Mouse (Mus musculus) lung, postnatal 0 days (tissue): ENCODE results near the gene Tmem104. TPM values are rescaled to one million over a fixed set of nuclear protein-coding genes. Genes with fewer than 3 reads are reported as not detected.

Experiments
- ATAC-seq: fragments of 200-750 bp; cut with Nextera tagmentation; 2 replicates; pipeline ENCODE4 v1.8.0; 2017; ENCODE audit warnings: moderate library complexity
- DNase-seq: peaks from one replicate; pipeline ENCODE4 v3.0.0-alpha.2; 2016; ENCODE audit warnings: low spot score
- H3K27ac ChIP-seq: fragments of 300-500 bp; sonication (generic); 2 replicates; pipeline ENCODE4 v1.5.1; 2014; ENCODE audit warnings: antibody characterized with exemption, mild to moderate bottlenecking, low read length, mixed read lengths
- H3K27me3 ChIP-seq: fragments of 300-500 bp; sonication (generic); replicated peaks from 2 replicates; pipeline ENCODE4 v1.6.1; 2014; ENCODE audit warnings: low read length, mixed read lengths; ENCODE audit not compliant: insufficient read depth
- H3K36me3 ChIP-seq: fragments of 300-500 bp; sonication (generic); 2 replicates; pipeline ENCODE4 v1.6.1; 2014; ENCODE audit warnings: low read length, mixed read lengths; ENCODE audit not compliant: insufficient read depth
- H3K4me1 ChIP-seq: fragments of 300-500 bp; sonication (generic); 2 replicates; pipeline ENCODE4 v1.6.1; 2014; ENCODE audit warnings: antibody characterized with exemption, low read depth, low read length, mixed read lengths; ENCODE audit not compliant: insufficient read depth
- H3K4me2 ChIP-seq: fragments of 300-500 bp; sonication (generic); replicated peaks from 2 replicates; pipeline ENCODE4 v1.6.1; 2014; ENCODE audit warnings: low read depth, mild to moderate bottlenecking, low read length, moderate library complexity, mixed read lengths
- H3K4me3 ChIP-seq: fragments of 300-500 bp; sonication (generic); 2 replicates; pipeline ENCODE4 v1.5.1; 2014; ENCODE audit warnings: low read depth, low read length
- H3K9ac ChIP-seq: fragments of 300-500 bp; sonication (generic); replicated peaks from 2 replicates; pipeline ENCODE4 v1.6.1; 2014; ENCODE audit warnings: low read depth, mild to moderate bottlenecking
- H3K9me3 ChIP-seq: fragments of 300-500 bp; sonication (generic); 2 replicates; pipeline ENCODE4 v1.6.1; 2016; ENCODE audit warnings: low read length, mixed read lengths
- CTCF ChIP-seq: IDR thresholded peaks from 2 replicates; pipeline ENCODE4 v1.5.1; 2016; ENCODE audit warnings: antibody characterized with exemption, mild to moderate bottlenecking
- EP300 ChIP-seq: IDR thresholded peaks from 2 replicates; pipeline ENCODE4 v1.6.1; 2016; ENCODE audit warnings: antibody characterized with exemption, mild to moderate bottlenecking, control low read depth
- WGBS: fragments of 180-500 bp; shearing (Covaris S2); extraction: QIAGEN DNeasy Blood & Tissue Kit; methylation state at CpG from one replicate; pipeline ENCODE4 v1.1.7; 2014; 5-methylcytosine and 5-hydroxymethylcytosine counted together
- polyA plus RNA-seq: library from polyadenylated mRNA; unstranded; fragments of >200 nt; fragmentation: Nextera tagmentation; extraction: Ambion mirVana; gene quantifications from 2 replicates; pipeline ENCODE4 v1.2.1, GENCODE M21; 2015

Tmem104 gene
- polyA plus RNA-seq, 1 experiment from 2014 or later, result 9.6 TPM

- WGBS, result 69% methylated on average over 8 of the region's 8 CpGs
- H3K4me1 ChIP-seq, result no peaks in the 10 kb centered on the region
- peaks cover 9% of the 10 kb centered on the region; the same call in 1 of the 2 replicates for H3K36me3 ChIP-seq
- DNase-seq (no peak), ATAC-seq (no peak)
- H3K27ac ChIP-seq, result no peak overlapping the region
- TF ChIP-seq CTCF (no peak), EP300 (no peak)
- no peak overlapping the region for H3K9ac ChIP-seq
- peaks cover 36% of the 10 kb centered on the region for H3K27me3 ChIP-seq
- no peak overlapping the region for H3K4me3 ChIP-seq
- H3K4me2 ChIP-seq, result no peak overlapping the region
- H3K9me3 ChIP-seq, result no peaks in the 10 kb centered on the region
Observed at GRCm38 (mm10) chr11:115246386-115246785, 59.1 kb downstream of the Tmem104 start.

GRCm38 (mm10) chr11:115247240-115247639 is 60.0 kb downstream of the Tmem104 start:
- ATAC-seq (no peak), DNase-seq (no peak)
- H3K27ac ChIP-seq, result no peak overlapping the region
- TF ChIP-seq CTCF (no peak), EP300 (no peak)
- H3K9me3 ChIP-seq, result no peaks in the 10 kb centered on the region
- 30% methylated on average over 3 of the region's 3 CpGs for WGBS
- peaks cover 38% of the 10 kb centered on the region for H3K27me3 ChIP-seq
- H3K4me2 ChIP-seq, result no peak overlapping the region
- no peak overlapping the region for H3K9ac ChIP-seq
- H3K4me1 ChIP-seq, result no peaks in the 10 kb centered on the region
- H3K4me3 ChIP-seq, result no peak overlapping the region
- H3K36me3 ChIP-seq, result peaks cover 9% of the 10 kb centered on the region; the same call in 1 of the 2 replicates

GRCm38 (mm10) chr11:115247945-115248344 is 60.7 kb downstream of the Tmem104 start:
- Histone ChIP-seq H3K4me2 (no peak overlapping the region), H3K4me1 (no peaks in the 10 kb centered on the region), H3K27ac (no peak overlapping the region), H3K36me3 (peaks cover 9% of the 10 kb centered on the region; the same call in 1 of the 2 replicates), H3K9ac (no peak overlapping the region), H3K4me3 (no peak overlapping the region), H3K27me3 (peaks cover 38% of the 10 kb centered on the region), H3K9me3 (no peaks in the 10 kb centered on the region)
- ATAC-seq (no peak), DNase-seq (no peak)
- TF ChIP-seq EP300 (no peak), CTCF (no peak)
- WGBS, result 53% methylated on average over 6 of the region's 6 CpGs

GRCm38 (mm10) chr11:115249721-115250404 is 62.6 kb downstream of the Tmem104 start:
- H3K4me1 ChIP-seq, result no peaks in the 10 kb centered on the region
- no peak for DNase-seq
- 7% methylated on average over 47 of the region's 63 CpGs for WGBS
- ATAC-seq, result no peak
- H3K9me3 ChIP-seq, result no peaks in the 10 kb centered on the region
- H3K4me3 ChIP-seq, result peak overlapping the region; percentile 30
- peaks cover 38% of the 10 kb centered on the region for H3K27me3 ChIP-seq
- H3K4me2 ChIP-seq, result peak overlapping the region; percentile 50
- TF ChIP-seq CTCF, result peak; percentile 49
- TF ChIP-seq EP300, result no peak
- 0 out of 2 replicates have a peak, but pooled peaks cover 2% of the 10 kb centered on the region for H3K36me3 ChIP-seq
- H3K27ac ChIP-seq, result no peak overlapping the region
- H3K9ac ChIP-seq, result no peak overlapping the region

- Histone ChIP-seq H3K4me3 (peak overlapping the region; percentile 30), H3K9ac (no peak overlapping the region), H3K27me3 (peaks cover 38% of the 10 kb centered on the region), H3K36me3 (no peaks in the 10 kb centered on the region), H3K27ac (no peak overlapping the region), H3K4me1 (no peaks in the 10 kb centered on the region), H3K4me2 (peak overlapping the region; percentile 50), H3K9me3 (no peaks in the 10 kb centered on the region)
- no peak for DNase-seq
- WGBS, result 4% methylated on average over 29 of the region's 36 CpGs
- no peak for ATAC-seq
- TF ChIP-seq EP300 (no peak), CTCF (no peak)
Observed at GRCm38 (mm10) chr11:115250405-115251090, 63.3 kb downstream of the Tmem104 start.

GRCm38 (mm10) chr11:115251258-115251657 is 64.0 kb downstream of the Tmem104 start:
- Histone ChIP-seq H3K27me3 (peaks cover 38% of the 10 kb centered on the region), H3K27ac (no peak overlapping the region), H3K4me1 (no peaks in the 10 kb centered on the region), H3K4me2 (no peak overlapping the region), H3K9me3 (no peaks in the 10 kb centered on the region), H3K9ac (no peak overlapping the region), H3K36me3 (no peaks in the 10 kb centered on the region), H3K4me3 (no peak overlapping the region)
- no peak for DNase-seq
- TF ChIP-seq CTCF (no peak), EP300 (no peak)
- WGBS, result 57% methylated on average over 3 of the region's 3 CpGs
- ATAC-seq, result no peak
